Mouse (Mus musculus): ENCODE results near the gene Gm6309.

DNA sequence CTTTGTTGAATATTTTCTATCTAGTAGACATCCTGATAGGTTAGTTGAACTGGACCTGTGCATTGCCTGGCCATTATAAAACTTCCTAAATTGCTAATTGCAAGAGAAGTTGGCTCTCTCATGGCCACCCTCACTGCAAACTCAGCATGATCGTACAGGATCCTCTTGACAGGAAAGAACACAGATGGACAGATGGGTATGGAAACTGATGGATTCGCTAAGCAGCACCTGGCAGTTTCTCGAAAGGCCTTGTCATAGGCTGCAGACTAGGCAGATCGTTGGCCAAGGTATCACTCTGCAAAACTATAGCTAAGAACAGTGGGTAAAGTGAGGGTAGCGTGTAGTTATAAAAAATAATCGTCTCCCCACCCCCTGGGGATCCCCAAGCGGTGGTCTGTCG lies 22.8 kb upstream of the Gm6309 start:
- TF ChIP-seq CTCF (IDR thresholded peaks at IDR 0.05; ENCODE audit: borderline replicate concordance, control insufficient read depth, extremely low read depth, insufficient read depth, low read length, poor library complexity), result no peak
- no peak for TF ChIP-seq POLR2A (IDR thresholded peaks at IDR 0.05; ENCODE audit: control insufficient read depth, extremely low read depth, insufficient read depth, low read length, poor library complexity)

Data from thymus, adult 2 months (tissue).